ENCODE assay signal across 1 mouse cellular context in the genomic region with DNA sequence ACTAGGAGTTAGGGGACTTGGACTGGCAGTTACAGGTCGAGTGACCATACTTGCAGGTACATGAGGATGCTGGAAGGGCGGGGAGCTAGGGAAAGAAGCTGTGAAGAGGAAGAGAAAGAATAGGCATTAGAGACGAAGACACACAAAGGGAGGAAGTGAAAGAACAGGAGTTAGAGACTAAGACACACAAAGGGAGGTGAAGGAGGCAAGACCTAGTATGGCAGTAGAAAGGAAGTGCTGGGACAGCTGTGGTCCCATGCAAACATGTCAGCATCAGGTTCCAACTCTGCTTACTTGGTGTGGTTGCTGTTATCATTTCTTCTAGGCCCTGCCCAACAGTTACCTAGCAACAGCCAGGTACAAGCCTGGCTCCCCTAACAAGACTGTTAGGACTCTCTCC.
A peak's percentile ranks its signal among the peaks of the same experiment; 100 is the strongest.
TF ChIP-seq lines count a peak whose summit lies in the region.

No protein-coding gene starts in this region.

TF ChIP-seq in CH12.LX, 34 proteins besides CTCF, POLR2A, EP300 and RAD21:
- TF ChIP-seq ELF1 (IDR thresholded peaks at IDR 0.05; ENCODE audit: low read depth, low read length) = peak; percentile 44; the same call in 1 of the 2 replicates
- TF ChIP-seq IRF4 (IDR thresholded peaks at IDR 0.05; ENCODE audit: low read depth, low read length) = peak; percentile 73
- TF ChIP-seq ZMIZ1 (IDR thresholded peaks at IDR 0.05; ENCODE audit: low read depth, low read length) = no peak
